Mouse (Mus musculus) embryo, embryonic 11.5 days (tissue): Measurements from ENCODE around the gene Cenpn.

Source experiments
- DNase-seq: peaks from one replicate; pipeline ENCODE4 v3.0.0-alpha.2; 2012; ENCODE audit warnings: low read depth, low spot score

Cenpn gene

GRCm38 (mm10) chr8:116921337-116922059 lies at the start of gene Cenpn, which contains the start of gene Cmc2:
Gene Cenpn, plus strand, starts transcription at chr8:116921730.
Gene Cmc2, minus strand, starts transcription at chr8:116921455.
- DNase-seq: peak; percentile 94

GRCm38 (mm10) chr8:116872761-116873342 lies 48.7 kb upstream of the Cenpn start:
- no peak for DNase-seq

- DNase-seq: no peak
Measured at GRCm38 (mm10) chr8:116873586-116873985, 47.9 kb upstream of the Cenpn start.

GRCm38 (mm10) chr8:116873986-116874385 lies 47.5 kb upstream of the Cenpn start:
- DNase-seq: no peak

GRCm38 (mm10) chr8:116875798-116876450 lies 45.6 kb upstream of the Cenpn start:
- DNase-seq: no peak

GRCm38 (mm10) chr8:116881396-116881795 lies 40.1 kb upstream of the Cenpn start:
- no peak for DNase-seq

GRCm38 (mm10) chr8:116887813-116888212 lies 33.7 kb upstream of the Cenpn start:
- no peak for DNase-seq

GRCm38 (mm10) chr8:116891446-116891845 lies 30.1 kb upstream of the Cenpn start:
- no peak for DNase-seq

GRCm38 (mm10) chr8:116892130-116892529 lies 29.4 kb upstream of the Cenpn start:
- DNase-seq: no peak

- DNase-seq: no peak
Measured at GRCm38 (mm10) chr8:116892636-116893035, 28.9 kb upstream of the Cenpn start.

- no peak for DNase-seq
Measured at GRCm38 (mm10) chr8:116893938-116894337, 27.6 kb upstream of the Cenpn start.

- DNase-seq: no peak
Measured at GRCm38 (mm10) chr8:116895521-116895920, 26.0 kb upstream of the Cenpn start.

GRCm38 (mm10) chr8:116904736-116905135 lies 16.8 kb upstream of the Cenpn start:
- DNase-seq: no peak

- DNase-seq: no peak
Measured at GRCm38 (mm10) chr8:116905252-116905651, 16.3 kb upstream of the Cenpn start.

GRCm38 (mm10) chr8:116905836-116906235 lies 15.7 kb upstream of the Cenpn start:
- DNase-seq: no peak

- DNase-seq: no peak
Measured at GRCm38 (mm10) chr8:116921005-116921336, 559 bp upstream of the Cenpn start.

GRCm38 (mm10) chr8:116922060-116922757 lies 679 bp downstream of the Cenpn start:
- DNase-seq: no peak

- no peak for DNase-seq
Measured at GRCm38 (mm10) chr8:116923526-116923925, 2.0 kb downstream of the Cenpn start.

GRCm38 (mm10) chr8:116927880-116928279 lies 6.3 kb downstream of the Cenpn start:
- no peak for DNase-seq

GRCm38 (mm10) chr8:116928588-116928987 lies 7.1 kb downstream of the Cenpn start:
- no peak for DNase-seq

GRCm38 (mm10) chr8:116934976-116935375 lies 13.4 kb downstream of the Cenpn start:
- DNase-seq: no peak

- DNase-seq: no peak
Measured at GRCm38 (mm10) chr8:116935506-116935905, 14.0 kb downstream of the Cenpn start.
